ENCODE assay signal across 27 mouse cellular contexts in the genomic region with DNA sequence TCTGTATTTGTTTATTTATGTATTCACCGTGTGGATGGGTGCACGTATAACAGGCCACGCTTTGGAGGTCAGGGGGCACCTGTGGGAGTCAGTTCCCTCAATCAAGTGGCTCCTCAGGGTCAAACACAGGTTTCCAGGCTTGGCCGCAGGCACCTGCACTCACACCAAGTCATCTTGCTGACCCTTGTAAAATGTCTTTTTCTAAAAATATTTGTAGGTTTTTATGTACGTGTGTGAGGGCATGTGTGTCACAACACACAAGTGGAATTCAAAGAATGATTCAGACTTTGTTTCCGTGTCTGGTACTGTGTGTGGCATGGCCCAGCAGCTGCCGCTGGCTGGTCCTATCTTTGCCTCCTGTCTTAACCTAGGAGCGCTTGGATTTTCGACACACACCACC.
"Had no signal": no experiment of that assay in that cellular context is flagged by ENCODE, and none has a peak within 500 bp of the region (broad histone marks: within the 10 kb centered on the region; RNA-seq: fewer than 3 reads in every experiment).

No protein-coding gene starts in this region.

- DNase-seq: cerebellum, adult 2 months; cerebellum, adult 8-10 months; cerebellum, adult 9-10 months; cerebellum, adult 9-11 months; cerebellum, postnatal 10 days; cerebellum, postnatal 14 days; cerebellum, postnatal 25 days; cerebellum, postnatal 36 days; embryo, embryonic 11 days; forebrain, postnatal 0 days; gastrocnemius, adult 2 months; gastrocnemius, postnatal 10 days; gastrocnemius, postnatal 14 days; gastrocnemius, postnatal 25 days; gastrocnemius, postnatal 36 days; heart, adult 18-20 months had no signal

- H3K4me3 ChIP-seq: embryonic facial prominence, embryonic 10.5 days; embryonic facial prominence, embryonic 12.5 days; embryonic facial prominence, embryonic 13.5 days; embryonic facial prominence, embryonic 15.5 days; erythroblast, embryonic 14.5 days; forebrain, embryonic 10.5 days; forebrain, embryonic 12.5 days; forebrain, embryonic 13.5 days; forebrain, embryonic 15.5 days; gastrocnemius, adult 2 months had no signal

- H3K4me2 ChIP-seq: embryonic facial prominence, embryonic 12.5 days; embryonic facial prominence, embryonic 13.5 days; embryonic facial prominence, embryonic 15.5 days; forebrain, embryonic 12.5 days; forebrain, embryonic 13.5 days; forebrain, embryonic 15.5 days had no signal

- H3K36me3 ChIP-seq: embryonic facial prominence, embryonic 10.5 days; embryonic facial prominence, embryonic 12.5 days; embryonic facial prominence, embryonic 13.5 days; embryonic facial prominence, embryonic 15.5 days; forebrain, embryonic 10.5 days; forebrain, embryonic 12.5 days; forebrain, embryonic 15.5 days had no signal

- H3K9me3 ChIP-seq: embryonic facial prominence, embryonic 10.5 days; embryonic facial prominence, embryonic 12.5 days; embryonic facial prominence, embryonic 13.5 days; embryonic facial prominence, embryonic 15.5 days; forebrain, embryonic 10.5 days; forebrain, embryonic 12.5 days; forebrain, embryonic 13.5 days; forebrain, embryonic 15.5 days had no signal

- H3K4me1 ChIP-seq: forebrain, embryonic 12.5 days; forebrain, embryonic 13.5 days; forebrain, embryonic 15.5 days had no signal

- H3K27ac ChIP-seq: embryonic facial prominence, embryonic 12.5 days; embryonic facial prominence, embryonic 13.5 days; embryonic facial prominence, embryonic 15.5 days; forebrain, embryonic 12.5 days; forebrain, embryonic 13.5 days; forebrain, embryonic 15.5 days; gastrocnemius, adult 2 months had no signal

- H3K27me3 ChIP-seq: embryonic facial prominence, embryonic 12.5 days; embryonic facial prominence, embryonic 13.5 days; embryonic facial prominence, embryonic 15.5 days; forebrain, embryonic 12.5 days; forebrain, embryonic 13.5 days; forebrain, embryonic 15.5 days had no signal

- H3K9ac ChIP-seq: embryonic facial prominence, embryonic 12.5 days; embryonic facial prominence, embryonic 13.5 days; embryonic facial prominence, embryonic 15.5 days; forebrain, embryonic 12.5 days; forebrain, embryonic 13.5 days; forebrain, embryonic 15.5 days; forebrain, postnatal 0 days had no signal

- ATAC-seq: forebrain, embryonic 13.5 days; forebrain, embryonic 14.5 days; forebrain, embryonic 15.5 days; forebrain, embryonic 16.5 days; forebrain, postnatal 0 days had no signal
